Mouse (Mus musculus) thymus, adult 18-20 months (tissue): ENCODE measurements at regions not wholly inside any gene's neighbourhood (a gene's known extent, or its start where the extent isn't known, plus 50 kb on each side); places are given as distances from the start of the nearest gene placed in this dataset.

ENCODE experiments used
- DNase-seq, 2 experiments: peaks; one replicate each; pipeline ENCODE4 v3.0.0; 2022; ENCODE audit warnings: mixed read lengths in 2 of 2

- DNase-seq: no peak
These were observed 444.8 kb downstream of the Basp1 start for GRCm38 (mm10) chr15:24968636-24969317.

- no peak for DNase-seq
These were observed 483.8 kb downstream of the Basp1 start for GRCm38 (mm10) chr15:24929742-24930141.

GRCm38 (mm10) chr15:24911866-24912265, 501.7 kb downstream of the Basp1 start:
- DNase-seq: no peak

GRCm38 (mm10) chr15:24911466-24911865, 502.1 kb downstream of the Basp1 start:
- DNase-seq: no peak

- DNase-seq: no peak
These were observed 506.6 kb downstream of the Basp1 start for GRCm38 (mm10) chr15:24906957-24907356.

GRCm38 (mm10) chr15:24878846-24879245, 534.7 kb downstream of the Basp1 start:
- no peak for DNase-seq

- no peak for DNase-seq
These were observed 535.6 kb downstream of the Basp1 start for GRCm38 (mm10) chr15:24877711-24878598.

- no peak for DNase-seq
These were observed 537.3 kb downstream of the Basp1 start for GRCm38 (mm10) chr15:24876157-24876731.

- DNase-seq: no peak
These were observed 573.3 kb downstream of the Basp1 start for GRCm38 (mm10) chr15:24840271-24840670.

GRCm38 (mm10) chr15:24838390-24838789, 575.2 kb downstream of the Basp1 start:
- no peak for DNase-seq

GRCm38 (mm10) chr15:24827881-24828280, 585.7 kb downstream of the Basp1 start:
- no peak for DNase-seq

- DNase-seq: no peak
These were observed 586.3 kb downstream of the Basp1 start for GRCm38 (mm10) chr15:24827259-24827658.

GRCm38 (mm10) chr15:24796836-24797235, 616.7 kb downstream of the Basp1 start:
- no peak for DNase-seq

- no peak for DNase-seq
These were observed 620.2 kb downstream of the Basp1 start for GRCm38 (mm10) chr15:24793381-24793780.

- no peak for DNase-seq
These were observed 627.2 kb downstream of the Basp1 start for GRCm38 (mm10) chr15:24786336-24786735.

GRCm38 (mm10) chr15:24778234-24778633, 635.3 kb downstream of the Basp1 start:
- DNase-seq: no peak

- DNase-seq: no peak
These were observed 661.9 kb downstream of the Basp1 start for GRCm38 (mm10) chr15:24751480-24752157.

GRCm38 (mm10) chr15:24743240-24743639, 670.3 kb downstream of the Basp1 start:
- DNase-seq: no peak

GRCm38 (mm10) chr15:24725170-24725569, 688.4 kb downstream of the Basp1 start:
- no peak for DNase-seq

- no peak for DNase-seq
These were observed 688.9 kb downstream of the Basp1 start for GRCm38 (mm10) chr15:24724664-24725063.

- no peak for DNase-seq
These were observed 693.2 kb downstream of the Basp1 start for GRCm38 (mm10) chr15:24720346-24720745.

- DNase-seq: no peak
These were observed 731.4 kb downstream of the Basp1 start for GRCm38 (mm10) chr15:24682167-24682566.

GRCm38 (mm10) chr15:24648938-24649337, 764.6 kb downstream of the Basp1 start:
- DNase-seq: no peak
